Mouse (Mus musculus) bone marrow macrophage, adult 2 months (primary cell): ENCODE results near the gene Cidec. TPM values are rescaled to one million over a fixed set of nuclear protein-coding genes. Genes with fewer than 3 reads are reported as not detected.

ENCODE experiments used
- H3K27ac ChIP-seq: 2 replicates; pipeline ENCODE4 v1.5.1; 2012; ENCODE audit warnings: low read depth, low read length; ENCODE audit not compliant: insufficient read depth
- H3K4me1 ChIP-seq: 2 replicates; pipeline ENCODE4 v1.6.1; 2012; ENCODE audit warnings: low read length; ENCODE audit not compliant: control insufficient read depth, insufficient read depth
- H3K4me3 ChIP-seq: 2 replicates; pipeline ENCODE4 v1.5.1; 2012; ENCODE audit warnings: mild to moderate bottlenecking, low read length, moderate library complexity; ENCODE audit not compliant: insufficient read depth
- CTCF ChIP-seq: IDR thresholded peaks from 2 replicates; pipeline ENCODE4 v1.5.1; 2012; ENCODE audit warnings: low read depth, mild to moderate bottlenecking, low read length, moderate library complexity
- POLR2A ChIP-seq: IDR thresholded peaks from 2 replicates; pipeline ENCODE4 v1.6.1; 2012; ENCODE audit warnings: mild to moderate bottlenecking, low read depth, low read length, borderline replicate concordance
- polyA plus RNA-seq: library from polyadenylated mRNA; stranded (reverse); fragments of >200 nt; gene quantifications from 2 replicates; pipeline ENCODE4 v1.2.4, GENCODE M21; 2012; ENCODE audit not compliant: missing spikeins, insufficient read depth, insufficient read length

Cidec gene
- polyA plus RNA-seq, 1 experiment: 0.32 TPM

DNA sequence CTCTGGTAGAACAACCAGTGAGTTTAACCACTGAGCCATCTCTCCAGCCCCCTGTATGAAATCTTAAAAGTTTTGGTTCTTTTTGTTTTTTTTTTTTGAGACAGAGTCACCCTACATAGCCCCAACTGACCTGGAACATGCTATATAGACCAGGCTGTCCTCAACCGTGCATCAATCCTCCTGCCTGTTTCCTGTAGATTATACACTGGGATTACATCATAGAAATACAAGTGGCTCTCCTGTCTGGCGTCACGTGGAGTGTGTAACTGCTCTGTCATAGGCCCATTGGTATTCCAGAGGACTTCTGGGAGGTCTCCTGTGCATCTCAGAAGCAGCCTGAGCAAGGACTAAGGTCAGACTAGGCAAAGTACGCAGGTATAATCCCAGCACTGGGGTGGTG is 12.6 kb downstream of the Cidec start:
- Histone ChIP-seq H3K4me1 (peaks cover 5% of the 10 kb centered on the region; the same call in 1 of the 2 replicates), H3K27ac (no peak overlapping the region), H3K4me3 (no peak overlapping the region)
- no peak for TF ChIP-seq POLR2A
- TF ChIP-seq CTCF: no peak

DNA sequence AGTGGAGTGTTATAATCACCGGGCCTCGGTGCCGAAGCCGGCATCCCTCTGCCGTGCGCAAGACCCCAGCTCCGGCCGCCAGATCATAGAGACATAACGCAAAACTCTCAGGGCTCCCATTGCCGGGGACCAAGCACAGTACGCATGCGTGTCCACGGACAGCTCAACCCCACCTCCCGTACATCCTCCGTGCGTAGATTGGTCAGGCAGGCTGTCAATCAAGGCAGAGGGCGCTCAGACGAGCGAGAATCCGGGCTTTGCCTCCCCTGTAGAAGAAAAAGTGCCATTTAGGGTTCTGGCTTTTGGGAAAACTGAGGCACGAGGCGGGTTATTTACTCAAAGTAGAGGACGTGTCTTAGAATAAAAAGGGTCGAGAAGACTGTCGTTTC is 16.4 kb downstream of the Cidec start, which contains the start of gene Rpusd3:
Rpusd3 (minus strand) TSS at position 142 of the 389 bp plus-strand sequence.
- H3K27ac ChIP-seq: no peak within 1 kb of the TSS
- H3K4me3 ChIP-seq: peak within 1 kb of the TSS; percentile 70
- peaks cover 5% of the 10 kb centered on the region; the same call in 1 of the 2 replicates for H3K4me1 ChIP-seq
- no peak for TF ChIP-seq POLR2A
- TF ChIP-seq CTCF: no peak

DNA sequence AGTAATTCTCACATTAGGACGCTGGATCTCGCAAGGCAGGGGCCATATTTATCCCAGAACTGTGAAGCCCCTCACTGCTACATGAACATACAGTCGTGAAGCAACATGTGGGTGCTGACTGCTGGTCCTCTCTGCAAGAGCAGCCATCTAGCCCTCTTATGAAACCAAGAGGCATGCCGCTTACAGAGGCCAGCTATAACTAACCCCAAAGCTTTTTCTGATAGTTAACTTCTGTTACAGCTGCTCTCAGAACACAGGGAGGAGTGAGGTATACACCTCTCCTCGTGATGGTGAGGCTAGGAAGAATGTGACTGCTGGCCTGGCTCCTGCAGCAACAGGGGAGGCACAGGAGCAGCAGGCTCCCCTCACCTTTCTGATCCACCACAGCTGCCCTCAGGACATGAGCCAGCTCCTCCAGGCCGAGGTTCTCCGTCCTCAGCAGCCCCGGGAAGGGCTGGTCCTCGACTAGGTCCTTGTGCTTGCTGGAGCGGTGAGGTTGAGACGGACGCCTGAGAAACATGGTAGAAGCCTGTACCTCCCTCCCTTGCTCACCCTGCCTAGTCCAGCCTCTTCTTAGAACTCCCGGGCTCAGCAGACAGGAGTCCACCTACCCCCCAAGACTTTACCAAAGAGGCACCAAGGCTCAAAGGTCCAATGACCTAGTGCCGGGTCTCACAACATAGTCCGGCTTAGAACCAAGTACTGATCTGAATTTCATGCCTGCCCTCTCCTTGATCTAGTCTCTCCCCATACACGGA is 16.9 kb downstream of the Cidec start:
- Histone ChIP-seq H3K4me1 (peaks cover 5% of the 10 kb centered on the region; the same call in 1 of the 2 replicates), H3K27ac (no peak overlapping the region), H3K4me3 (peak overlapping the region; percentile 70)
- TF ChIP-seq POLR2A (no peak), CTCF (no peak)

DNA sequence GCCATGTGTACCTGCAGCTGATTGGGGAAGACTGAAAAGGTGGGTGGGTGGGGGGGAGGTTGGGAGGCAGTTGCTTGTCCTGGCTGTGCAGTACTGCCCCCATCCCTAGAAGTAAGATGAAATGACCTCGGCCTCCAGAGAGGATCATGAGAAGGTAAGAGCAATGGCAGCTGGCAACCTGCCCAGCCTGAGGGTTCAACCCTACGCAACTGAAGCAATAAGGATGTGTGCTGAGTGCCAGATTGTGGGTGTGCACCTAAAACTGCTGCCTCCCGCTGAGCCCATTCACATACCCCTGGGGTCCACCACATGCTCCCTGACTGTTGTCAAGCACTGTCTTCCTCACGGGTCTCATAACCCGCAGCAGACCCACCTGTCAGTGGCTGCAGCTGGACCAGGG is 19.1 kb downstream of the Cidec start:
- Histone ChIP-seq H3K4me3 (no peak overlapping the region), H3K27ac (no peak overlapping the region), H3K4me1 (peaks cover 5% of the 10 kb centered on the region; the same call in 1 of the 2 replicates)
- no peak for TF ChIP-seq CTCF
- TF ChIP-seq POLR2A: no peak

DNA sequence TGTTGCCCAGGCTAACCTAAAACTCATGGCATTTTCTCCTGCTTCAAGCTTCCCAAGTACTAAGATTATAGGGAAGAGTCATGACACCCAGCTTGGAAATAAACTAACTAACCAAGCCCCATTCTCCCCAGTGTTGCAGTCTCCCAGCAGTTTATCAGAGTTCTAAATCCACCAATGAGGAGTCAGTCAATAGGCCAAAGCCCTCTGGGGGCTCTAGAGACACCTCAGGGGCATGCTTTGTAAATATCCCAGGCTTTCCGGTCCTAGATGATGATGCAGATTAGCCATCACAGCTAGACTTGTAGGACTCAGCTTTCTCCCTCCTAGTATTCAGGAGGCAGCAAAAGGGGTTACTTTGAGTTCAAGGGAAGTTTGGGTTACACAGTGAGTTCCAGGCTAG is 25.6 kb downstream of the Cidec start:
- no peak for TF ChIP-seq POLR2A
- no peak for TF ChIP-seq CTCF
- no peak overlapping the region for H3K4me3 ChIP-seq
- H3K4me1 ChIP-seq: no peaks in the 10 kb centered on the region
- H3K27ac ChIP-seq: no peak overlapping the region

GRCm38 (mm10) chr6:113406683-113407082 is 28.9 kb downstream of the Cidec start:
- 0 out of 2 replicates have a peak, but pooled peaks have one; percentile 31 for TF ChIP-seq CTCF
- no peak for TF ChIP-seq POLR2A
- no peak overlapping the region for H3K4me3 ChIP-seq
- H3K27ac ChIP-seq: no peak overlapping the region
- H3K4me1 ChIP-seq: no peaks in the 10 kb centered on the region

DNA sequence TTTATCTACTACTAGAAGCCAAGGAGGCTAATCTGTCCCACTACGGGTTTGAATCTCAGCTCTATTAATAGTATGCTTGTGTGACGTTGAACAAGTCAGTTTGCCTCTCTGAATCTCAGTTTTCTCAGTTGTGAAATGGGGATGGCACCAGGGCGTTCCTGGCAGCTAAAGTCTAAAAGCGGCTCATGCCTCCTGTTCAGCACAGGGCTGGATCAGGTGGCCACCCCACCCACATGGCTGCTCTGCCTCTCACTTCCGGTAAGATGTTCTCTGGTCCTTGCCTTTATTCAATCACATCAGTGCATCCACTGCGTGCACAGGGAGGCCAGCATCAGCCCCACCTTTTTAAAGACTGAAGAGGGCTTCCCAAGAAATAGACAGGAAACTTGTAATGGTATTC is 30.1 kb downstream of the Cidec start:
- Histone ChIP-seq H3K4me1 (peaks cover 5% of the 10 kb centered on the region), H3K27ac (no peak overlapping the region), H3K4me3 (no peak overlapping the region)
- no peak for TF ChIP-seq CTCF
- no peak for TF ChIP-seq POLR2A

DNA sequence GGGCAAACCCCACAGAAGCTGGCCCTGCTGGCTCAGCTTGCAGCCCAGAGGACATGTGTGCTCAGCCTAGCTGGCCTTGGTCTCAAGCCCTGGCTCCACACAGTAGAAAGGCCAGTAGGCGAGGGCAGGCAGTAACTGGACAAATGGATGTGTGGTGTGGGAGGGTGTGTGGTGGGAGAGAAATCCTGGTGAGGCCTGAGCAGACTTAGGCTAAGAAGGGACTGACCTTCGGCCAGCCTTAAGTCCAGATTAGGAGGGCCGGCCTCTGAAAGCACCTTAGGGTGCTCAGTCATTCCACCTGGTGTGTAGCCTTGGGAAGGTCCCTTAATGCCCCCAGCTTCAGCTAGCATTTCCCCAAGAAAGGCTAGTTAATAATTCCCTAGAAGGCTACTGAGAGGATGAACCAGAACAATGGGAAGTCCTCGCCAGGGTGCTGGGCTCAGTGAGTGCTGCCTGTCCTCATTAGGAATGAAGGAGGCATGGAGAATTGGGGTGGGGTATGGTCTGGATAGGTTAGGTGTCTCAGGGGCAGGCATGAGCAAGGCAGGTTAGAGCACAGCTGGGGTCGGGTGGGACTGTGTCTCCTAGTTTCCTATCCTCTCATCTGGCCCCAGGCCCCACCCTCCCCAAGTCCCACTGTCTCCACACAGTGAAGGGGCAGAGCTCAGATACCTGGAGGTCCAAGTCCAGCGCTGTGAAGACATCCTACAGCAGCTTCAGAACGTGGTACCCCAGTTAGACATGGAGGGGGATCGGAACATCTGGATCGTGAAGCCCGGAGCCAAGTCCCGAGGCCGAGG is 30.7 kb downstream of the Cidec start:
- H3K4me3 ChIP-seq: no peak overlapping the region
- TF ChIP-seq POLR2A (no peak), CTCF (no peak)

DNA sequence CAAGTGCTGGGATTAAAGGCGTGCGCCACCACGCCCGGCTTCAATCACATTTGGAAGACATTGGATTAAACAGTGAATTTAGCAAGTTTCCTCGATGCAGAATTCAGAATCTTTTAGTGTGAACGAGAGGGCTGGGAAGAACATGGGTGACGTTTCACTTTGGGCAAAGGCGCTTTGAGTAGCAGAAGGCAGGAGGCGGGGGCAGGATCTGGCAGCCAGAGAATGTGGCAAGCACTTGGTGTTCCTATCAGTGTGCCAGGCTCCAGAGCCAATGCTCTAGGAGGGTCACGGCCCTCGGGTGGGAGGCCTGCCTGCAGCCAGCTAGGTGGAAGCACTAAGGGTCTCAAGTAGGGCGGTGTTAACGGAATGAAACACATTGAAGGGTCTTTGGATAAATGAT is 33.5 kb downstream of the Cidec start:
- no peak for TF ChIP-seq POLR2A
- no peak for TF ChIP-seq CTCF
- Histone ChIP-seq H3K4me1 (peaks cover 5% of the 10 kb centered on the region), H3K4me3 (no peak overlapping the region), H3K27ac (no peak overlapping the region)

More for the DNA sequence above, 30.7 kb downstream of the Cidec start:
- peaks cover 5% of the 10 kb centered on the region for H3K4me1 ChIP-seq
- no peak overlapping the region for H3K27ac ChIP-seq
